Mouse (Mus musculus): ENCODE results near the gene Thap3.

GRCm38 (mm10) chr4:151934215-151934572 lies 54.6 kb downstream of the Thap3 start:
- TF ChIP-seq CTCF (IDR thresholded peaks at IDR 0.05; ENCODE audit: borderline replicate concordance, control insufficient read depth, extremely low read depth, insufficient read depth, low read length, poor library complexity) (no peak), POLR2A (IDR thresholded peaks at IDR 0.05; ENCODE audit: control insufficient read depth, extremely low read depth, insufficient read depth, low read length, poor library complexity) (no peak)

Measured in thymus, adult 2 months (tissue).